Mouse (Mus musculus) kidney, postnatal 0 days (tissue): ENCODE data around the gene Tub. TPM values are rescaled to one million over a fixed set of nuclear protein-coding genes. Genes with fewer than 3 reads are reported as not detected.

Experiments
- ATAC-seq: fragments of 200-750 bp; cut with Nextera tagmentation; replicated peaks from 2 replicates; pipeline ENCODE4 v1.8.0; 2017; ENCODE audit warnings: low read depth, moderate number of reproducible peaks, moderate TSS enrichment, moderate library complexity; ENCODE audit not compliant: low FRiP score
- DNase-seq: peaks from one replicate; pipeline ENCODE4 v3.0.0-alpha.2; 2016; ENCODE audit warnings: low spot score
- H3K27ac ChIP-seq: fragments of 300-500 bp; sonication (generic); 2 replicates; pipeline ENCODE4 v1.5.1; 2014; ENCODE audit warnings: mild to moderate bottlenecking
- H3K27me3 ChIP-seq: fragments of 300-500 bp; sonication (generic); 2 replicates; pipeline ENCODE4 v1.6.1; 2014; ENCODE audit warnings: low read length, mixed read lengths; ENCODE audit not compliant: insufficient read depth
- H3K36me3 ChIP-seq: fragments of 300-500 bp; sonication (generic); 2 replicates; pipeline ENCODE4 v1.6.1; 2014; ENCODE audit warnings: low read length, mixed read lengths; ENCODE audit not compliant: insufficient read depth
- H3K4me1 ChIP-seq: fragments of 300-500 bp; sonication (generic); replicated peaks from 2 replicates; pipeline ENCODE4 v1.6.1; 2014; ENCODE audit warnings: antibody characterized with exemption, low read length, mixed read lengths; ENCODE audit not compliant: insufficient read depth
- H3K4me2 ChIP-seq: fragments of 300-500 bp; sonication (generic); 2 replicates; pipeline ENCODE4 v1.6.1; 2014; ENCODE audit warnings: mild to moderate bottlenecking, low read length, moderate library complexity, mixed read lengths
- H3K4me3 ChIP-seq: fragments of 300-500 bp; sonication (generic); replicated peaks from 2 replicates; pipeline ENCODE4 v1.5.1; 2014; ENCODE audit warnings: low read depth, low read length
- H3K9ac ChIP-seq: fragments of 300-500 bp; sonication (generic); 2 replicates; pipeline ENCODE4 v1.6.1; 2014; ENCODE audit warnings: low read depth, low read length
- H3K9me3 ChIP-seq: fragments of 300-500 bp; sonication (generic); replicated peaks from 2 replicates; pipeline ENCODE4 v1.6.1; 2016; ENCODE audit warnings: low read length, inconsistent platforms, mixed read lengths
- CTCF ChIP-seq: IDR thresholded peaks from 2 replicates; pipeline ENCODE4 v1.5.1; 2016; ENCODE audit warnings: antibody characterized with exemption, low read depth, mild to moderate bottlenecking, moderate library complexity
- WGBS: fragments of 180-500 bp; shearing (Covaris S2); extraction: QIAGEN DNeasy Blood & Tissue Kit; methylation state at CpG from one replicate; pipeline ENCODE4 v1.1.7; 2014; 5-methylcytosine and 5-hydroxymethylcytosine counted together
- polyA plus RNA-seq: library from polyadenylated mRNA; unstranded; fragments of >200 nt; fragmentation: Nextera tagmentation; extraction: Ambion mirVana; gene quantifications from 2 replicates; pipeline ENCODE4 v1.2.1, GENCODE M21; 2015

Gene Tub
- polyA plus RNA-seq, 1 experiment from 2014 or later, result 0.36 TPM

GRCm38 (mm10) chr7:109010720-109011595 lies 60.8 kb downstream of the Tub start:
- TF ChIP-seq CTCF, result no peak
- H3K4me3 ChIP-seq, result peak overlapping the region; percentile 54
- 0 out of 2 replicates have a peak, but pooled peaks cover 5% of the 10 kb centered on the region for H3K4me1 ChIP-seq
- H3K9me3 ChIP-seq, result no peaks in the 10 kb centered on the region
- 0 out of 2 replicates have a peak, but pooled peaks have one; percentile 46 for ATAC-seq
- no peak overlapping the region for H3K27ac ChIP-seq
- peaks cover 22% of the 10 kb centered on the region for H3K27me3 ChIP-seq
- peak overlapping the region; percentile 92 for H3K4me2 ChIP-seq
- no peaks in the 10 kb centered on the region for H3K36me3 ChIP-seq
- DNase-seq, result no peak
- WGBS, result 3% methylated on average over 65 of the region's 82 CpGs
- 0 out of 2 replicates have a peak overlapping the region, but pooled peaks have one; percentile 23 for H3K9ac ChIP-seq

- Histone ChIP-seq H3K4me3 (no peak overlapping the region), H3K27ac (no peak overlapping the region), H3K9me3 (no peaks in the 10 kb centered on the region), H3K9ac (no peak overlapping the region), H3K4me2 (peak overlapping the region; percentile 92; the same call in 1 of the 2 replicates), H3K4me1 (0 out of 2 replicates have a peak, but pooled peaks cover 5% of the 10 kb centered on the region), H3K27me3 (peaks cover 22% of the 10 kb centered on the region), H3K36me3 (no peaks in the 10 kb centered on the region)
- 50% methylated on average over 8 of the region's 8 CpGs for WGBS
- no peak for TF ChIP-seq CTCF
- no peak for ATAC-seq
- no peak for DNase-seq
Observed at GRCm38 (mm10) chr7:109011596-109012180, 61.5 kb downstream of the Tub start.

GRCm38 (mm10) chr7:109012575-109012974 lies 62.4 kb downstream of the Tub start:
- DNase-seq, result no peak
- Histone ChIP-seq H3K4me1 (0 out of 2 replicates have a peak, but pooled peaks cover 5% of the 10 kb centered on the region), H3K27ac (no peak overlapping the region), H3K27me3 (peaks cover 22% of the 10 kb centered on the region), H3K4me3 (no peak overlapping the region), H3K4me2 (no peak overlapping the region), H3K9me3 (no peaks in the 10 kb centered on the region), H3K36me3 (no peaks in the 10 kb centered on the region), H3K9ac (no peak overlapping the region)
- WGBS, result 100% methylated on average over 1 of the region's 1 CpGs
- ATAC-seq, result no peak
- TF ChIP-seq CTCF, result no peak

GRCm38 (mm10) chr7:109012998-109013625 lies 63.0 kb downstream of the Tub start:
- peaks cover 22% of the 10 kb centered on the region for H3K27me3 ChIP-seq
- no peaks in the 10 kb centered on the region for H3K36me3 ChIP-seq
- no peak overlapping the region for H3K27ac ChIP-seq
- H3K9ac ChIP-seq, result no peak overlapping the region
- DNase-seq (no peak), ATAC-seq (no peak)
- 57% methylated on average over 4 of the region's 4 CpGs for WGBS
- no peak overlapping the region for H3K4me3 ChIP-seq
- H3K4me1 ChIP-seq, result 0 out of 2 replicates have a peak, but pooled peaks cover 5% of the 10 kb centered on the region
- no peak for TF ChIP-seq CTCF
- H3K9me3 ChIP-seq, result no peaks in the 10 kb centered on the region
- H3K4me2 ChIP-seq, result no peak overlapping the region

- Histone ChIP-seq H3K4me3 (no peak overlapping the region), H3K27me3 (peaks cover 22% of the 10 kb centered on the region), H3K36me3 (no peaks in the 10 kb centered on the region), H3K27ac (no peak overlapping the region), H3K9me3 (no peaks in the 10 kb centered on the region), H3K4me2 (no peak overlapping the region), H3K9ac (no peak overlapping the region), H3K4me1 (0 out of 2 replicates have a peak, but pooled peaks cover 5% of the 10 kb centered on the region)
- WGBS, result 81% methylated on average over 7 of the region's 7 CpGs
- DNase-seq, result no peak
- ATAC-seq, result no peak
- no peak for TF ChIP-seq CTCF
Observed at GRCm38 (mm10) chr7:109014851-109015250, 64.7 kb downstream of the Tub start.

GRCm38 (mm10) chr7:109016378-109016923 lies 66.3 kb downstream of the Tub start:
- Histone ChIP-seq H3K27ac (no peak overlapping the region), H3K27me3 (peaks cover 12% of the 10 kb centered on the region), H3K9ac (no peak overlapping the region), H3K4me1 (no peaks in the 10 kb centered on the region), H3K9me3 (no peaks in the 10 kb centered on the region), H3K4me3 (no peak overlapping the region), H3K36me3 (no peaks in the 10 kb centered on the region), H3K4me2 (no peak overlapping the region)
- no peak for TF ChIP-seq CTCF
- DNase-seq (no peak), ATAC-seq (no peak)
- WGBS, result 33% methylated on average over 5 of the region's 5 CpGs
